Mouse (Mus musculus) liver, embryonic 16.5 days (tissue): ENCODE results near the gene Cdc42ep4. TPM values are rescaled to one million over a fixed set of nuclear protein-coding genes. Genes with fewer than 3 reads are reported as not detected.

Experiments
- ATAC-seq: fragments of 200-750 bp; cut with Nextera tagmentation; 2 replicates; pipeline ENCODE4 v1.8.0; 2017; ENCODE audit warnings: low read depth, mild to moderate bottlenecking, moderate number of reproducible peaks, moderate library complexity
- H3K27ac ChIP-seq: fragments of 300-500 bp; sonication (generic); 2 replicates; pipeline ENCODE4 v1.5.1; 2014; ENCODE audit warnings: mild to moderate bottlenecking, low read length
- H3K27me3 ChIP-seq: fragments of 300-500 bp; sonication (generic); 2 replicates; pipeline ENCODE4 v1.6.1; 2014; ENCODE audit warnings: low read depth, low read length, mixed read lengths; ENCODE audit not compliant: control insufficient read depth, insufficient read depth
- H3K36me3 ChIP-seq: fragments of 300-500 bp; sonication (generic); 2 replicates; pipeline ENCODE4 v1.6.1; 2014; ENCODE audit warnings: mild to moderate bottlenecking; ENCODE audit not compliant: control insufficient read depth, insufficient read depth
- H3K4me1 ChIP-seq: fragments of 300-500 bp; sonication (generic); 2 replicates; pipeline ENCODE4 v1.6.1; 2014; ENCODE audit warnings: low read depth, low read length, mixed read lengths; ENCODE audit not compliant: control insufficient read depth
- H3K4me2 ChIP-seq: fragments of 300-500 bp; sonication (generic); 2 replicates; pipeline ENCODE4 v1.6.1; 2014; ENCODE audit warnings: low read depth, low read length, mixed read lengths
- H3K4me3 ChIP-seq: fragments of 300-500 bp; sonication (generic); 2 replicates; pipeline ENCODE4 v1.5.1; 2014; ENCODE audit warnings: low read depth, mild to moderate bottlenecking, low read length
- H3K9ac ChIP-seq: fragments of 300-500 bp; sonication (generic); 2 replicates; pipeline ENCODE4 v1.6.1; 2014; ENCODE audit warnings: low read depth, low read length
- H3K9me3 ChIP-seq: fragments of 300-500 bp; sonication (generic); replicated peaks from 2 replicates; pipeline ENCODE4 v1.6.1; 2016; ENCODE audit warnings: low read length; ENCODE audit not compliant: control insufficient read depth
- WGBS: fragments of 180-500 bp; shearing (Covaris S2); extraction: QIAGEN DNeasy Blood & Tissue Kit; methylation state at CpG from one replicate; pipeline ENCODE4 v1.1.7; 2014; ENCODE audit not compliant: insufficient replicate concordance; 5-methylcytosine and 5-hydroxymethylcytosine counted together
- polyA plus RNA-seq: library from polyadenylated mRNA; unstranded; fragments of >200 nt; fragmentation: Nextera tagmentation; extraction: Ambion mirVana; gene quantifications from 2 replicates; pipeline ENCODE4 v1.2.1, GENCODE M21; 2015

Gene Cdc42ep4
- polyA plus RNA-seq, 1 experiment from 2014 or later, result 18.4 TPM

DNA sequence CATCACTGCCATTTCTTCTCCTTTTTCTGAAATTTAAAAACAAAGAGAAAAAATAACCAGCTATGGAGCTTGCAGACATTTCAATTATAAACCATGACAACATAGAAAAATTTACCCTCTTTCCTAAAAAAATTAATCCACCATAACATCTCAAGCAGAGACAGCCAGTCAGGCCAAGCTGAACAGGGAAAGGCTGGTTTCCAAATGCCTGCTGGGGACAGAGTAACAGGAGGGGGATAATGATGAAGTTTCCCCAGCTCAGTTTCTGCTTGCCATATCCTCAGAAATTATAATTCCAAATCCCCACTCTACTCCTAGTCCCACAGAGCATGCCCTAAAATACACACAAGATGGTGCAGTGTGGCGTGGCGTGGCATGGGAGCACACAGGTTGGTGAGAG, 74.3 kb downstream of the Cdc42ep4 start:
- H3K27me3 ChIP-seq, result no peaks in the 10 kb centered on the region
- peaks cover 33% of the 10 kb centered on the region for H3K4me1 ChIP-seq
- H3K9ac ChIP-seq, result no peak overlapping the region
- no peak overlapping the region for H3K4me3 ChIP-seq
- peaks cover 47% of the 10 kb centered on the region for H3K36me3 ChIP-seq
- no peak overlapping the region; the same call in 1 of the 2 replicates for H3K27ac ChIP-seq
- H3K9me3 ChIP-seq, result no peaks in the 10 kb centered on the region
- no peak overlapping the region for H3K4me2 ChIP-seq
- 79% methylated on average over 2 of the region's 2 CpGs for WGBS
- no peak for ATAC-seq

Other genes with a start within 250 kb of the Cdc42ep4 start
- 6.8 TPM in 2 replicates for gene Sstr2, start 132.5 kb downstream of the Cdc42ep4 start, polyA plus RNA-seq
- gene Cog1, start 102.7 kb downstream of the Cdc42ep4 start, polyA plus RNA-seq, result 10.7 and 11.0 TPM in 2 replicates
- gene Slc39a11, start 101.8 kb downstream of the Cdc42ep4 start, polyA plus RNA-seq, result 13.4 and 14.1 TPM in 2 replicates
- 38.9 and 39.2 TPM in 2 replicates for gene Fam104a, start 67.7 kb downstream of the Cdc42ep4 start, polyA plus RNA-seq
- gene D11Wsu47e, start 67.5 kb downstream of the Cdc42ep4 start, polyA plus RNA-seq, result 7.6 and 7.8 TPM in 2 replicates
- gene Cpsf4l, start 41.9 kb downstream of the Cdc42ep4 start, polyA plus RNA-seq, result 0.18 TPM in 1 of 2 replicates, not detected in the other